Mouse (Mus musculus) spleen, adult 2 months (tissue): ENCODE measurements at regions not wholly inside any gene's neighbourhood (a gene's known extent, or its start where the extent isn't known, plus 50 kb on each side); places are given as distances from the start of the nearest gene placed in this dataset.

ENCODE experiments used
- CTCF ChIP-seq: fragments of 200-500 bp; IDR thresholded peaks from 2 replicates; pipeline ENCODE4 v1.5.1; 2011; ENCODE audit warnings: mild to moderate bottlenecking, inconsistent platforms; ENCODE audit not compliant: insufficient read depth, insufficient read length, insufficient replicate concordance; ENCODE audit errors: extremely low read depth
- POLR2A ChIP-seq: fragments of 200-500 bp; IDR thresholded peaks from 2 replicates; pipeline ENCODE4 v1.6.1; 2011; ENCODE audit warnings: low read depth, low read length, inconsistent platforms

- TF ChIP-seq CTCF (no peak), POLR2A (no peak)
Observed at GRCm38 (mm10) chr3:15007821-15008220, 121.7 kb downstream of the Car2 start.
